ENCODE assay signal across 10 mouse cellular contexts in genomic region chr10:37988297-37989263, GRCm38 (mm10).
A peak's percentile ranks its signal among the peaks of the same experiment; 100 is the strongest.
DNase-seq lines count a peak whose midpoint lies in the region; ATAC-seq lines count a peak whose summit lies in the region.
"Had no signal": no experiment of that assay in that cellular context is flagged by ENCODE, and none has a peak within 500 bp of the region (broad histone marks: within the 10 kb centered on the region; RNA-seq: fewer than 3 reads in every experiment).

No protein-coding gene starts in this region.

- H3K27me3 ChIP-seq in midbrain, embryonic 12.5 days = no peaks in the 10 kb centered on the region
- H3K27me3 ChIP-seq: embryonic facial prominence, embryonic 15.5 days had no signal

- peak; percentile 76 for ATAC-seq in midbrain, embryonic 12.5 days (ENCODE audit: low FRiP score, low read depth)

- H3K4me3 ChIP-seq in midbrain, embryonic 12.5 days = no peak overlapping the region
- H3K4me3 ChIP-seq: embryonic facial prominence, embryonic 15.5 days; layer of hippocampus, adult 2 months had no signal

- no peaks in the 10 kb centered on the region for H3K9me3 ChIP-seq in midbrain, embryonic 12.5 days
- H3K9me3 ChIP-seq: embryonic facial prominence, embryonic 15.5 days had no signal

- H3K9ac ChIP-seq in midbrain, embryonic 12.5 days (replicated peaks) = no peak overlapping the region
- H3K9ac ChIP-seq: embryonic facial prominence, embryonic 15.5 days had no signal

- 49% methylated on average over 11 of the region's 11 CpGs for WGBS in midbrain, embryonic 12.5 days

- 0 out of 2 replicates have a peak, but pooled peaks cover 4% of the 10 kb centered on the region for H3K4me1 ChIP-seq in midbrain, embryonic 12.5 days
- H3K4me1 ChIP-seq: embryonic facial prominence, embryonic 15.5 days had no signal

- no peak overlapping the region for H3K4me2 ChIP-seq in midbrain, embryonic 12.5 days (replicated peaks)
- H3K4me2 ChIP-seq: embryonic facial prominence, embryonic 15.5 days had no signal

- H3K36me3 ChIP-seq in midbrain, embryonic 12.5 days = no peaks in the 10 kb centered on the region
- H3K36me3 ChIP-seq: embryonic facial prominence, embryonic 15.5 days had no signal

- no peak overlapping the region for H3K27ac ChIP-seq in midbrain, embryonic 12.5 days (replicated peaks)
- H3K27ac ChIP-seq: embryonic facial prominence, embryonic 15.5 days; layer of hippocampus, adult 2 months had no signal

- peak; percentile 9 for DNase-seq in adrenal gland, adult 8-10 months
- no peak for DNase-seq in adrenal gland, adult 18-20 months (ENCODE audit: low spot score in 2 of 2)
- DNase-seq in brain, adult 2 months (ENCODE audit: low read depth, low spot score) = peak; percentile 51
- peak; percentile 21 to 32 for DNase-seq in heart, adult 9 months (ENCODE audit: low spot score in 2 of 2)
- DNase-seq in right cerebral cortex, postnatal 14 days = no peak
- DNase-seq in spleen, postnatal 36 days (ENCODE audit: low spot score in 2 of 2) = no peak
- DNase-seq in Muller cell, postnatal 12 days (ENCODE audit: inconsistent ontology term) = no peak

Comparison
In these comparisons a context has a peak if more than half of its experiments do, and no peak if none do; other contexts are left out.
1. DNase-seq: peak in adrenal gland, adult 8-10 months (single experiment), brain, adult 2 months (single experiment) and heart, adult 9 months (2 of 2); none in adrenal gland, adult 18-20 months (0 of 2), right cerebral cortex, postnatal 14 days (single experiment), spleen, postnatal 36 days (0 of 2) and Muller cell, postnatal 12 days (single experiment).